ENCODE assay signal across 7 mouse cellular contexts in genomic region chr5:32742149-32742548, GRCm38 (mm10). TPM values are rescaled to one million over a fixed set of nuclear protein-coding genes. Genes with fewer than 3 reads are reported as not detected.
A peak's percentile ranks its signal among the peaks of the same experiment; 100 is the strongest.
DNase-seq lines count a peak whose midpoint lies in the region; ATAC-seq and TF ChIP-seq lines count a peak whose summit lies in the region.

No protein-coding gene starts in this region.

- peak; percentile 79 to 86 for DNase-seq in layer of hippocampus, adult 8-10 months (ENCODE audit: low spot score in 2 of 2)
- peak; percentile 59 to 64 for DNase-seq in lung, postnatal 4 days
- peak; percentile 72 for DNase-seq in telencephalon, adult 2 months (ENCODE audit: low read depth, low spot score)

- no peak for TF ChIP-seq EP300 in ES-Bruce4 (IDR thresholded peaks at IDR 0.05; ENCODE audit: insufficient read depth, low read depth, low read length)

- no peak overlapping the region for H3K4me2 ChIP-seq in forebrain, embryonic 12.5 days
- H3K4me2 ChIP-seq in heart, embryonic 11.5 days: no peak overlapping the region

- no peaks in the 10 kb centered on the region for H3K4me1 ChIP-seq in ES-Bruce4 (ENCODE audit: control insufficient read depth, insufficient read depth, low read length)
- peaks cover 2% of the 10 kb centered on the region; the same call in 1 of the 2 replicates for H3K4me1 ChIP-seq in bone marrow, adult 2 months (ENCODE audit: control insufficient read depth, insufficient read depth, low read length)
- peaks cover 33% of the 10 kb centered on the region for H3K4me1 ChIP-seq in forebrain, embryonic 12.5 days
- H3K4me1 ChIP-seq in heart, embryonic 11.5 days (ENCODE audit: control insufficient read depth, insufficient read depth, low read length): peaks cover 17% of the 10 kb centered on the region

- TF ChIP-seq POLR2A in ES-Bruce4 (IDR thresholded peaks at IDR 0.05; ENCODE audit: insufficient read depth, low read length): no peak
- TF ChIP-seq POLR2A in bone marrow, adult 2 months (IDR thresholded peaks at IDR 0.05; ENCODE audit: borderline replicate concordance, control insufficient read depth, low read depth, low read length): no peak

- no peak overlapping the region for H3K27ac ChIP-seq in ES-Bruce4 (ENCODE audit: insufficient read depth, low read length)
- H3K27ac ChIP-seq in bone marrow, adult 2 months (ENCODE audit: control insufficient read depth, insufficient read depth, low read depth, low read length, poor library complexity): 0 out of 2 replicates have a peak overlapping the region, but pooled peaks have one; percentile 22
- H3K27ac ChIP-seq in forebrain, embryonic 12.5 days: peak overlapping the region; percentile 37; the same call in 1 of the 2 replicates
- no peak overlapping the region for H3K27ac ChIP-seq in heart, embryonic 11.5 days (ENCODE audit: low read depth, low read length)

- no peak; the same call in 1 of the 2 replicates for ATAC-seq in forebrain, embryonic 12.5 days (ENCODE audit: low FRiP score)
- ATAC-seq in heart, embryonic 11.5 days (replicated peaks; ENCODE audit: insufficient number of reproducible peaks, low FRiP score, low TSS enrichment): no peak

- H3K9me3 ChIP-seq in ES-Bruce4 (replicated peaks; ENCODE audit: control insufficient read depth, insufficient read depth, low read length, poor library complexity, severe bottlenecking): no peaks in the 10 kb centered on the region
- H3K9me3 ChIP-seq in forebrain, embryonic 12.5 days: no peaks in the 10 kb centered on the region
- no peaks in the 10 kb centered on the region for H3K9me3 ChIP-seq in heart, embryonic 11.5 days (replicated peaks; ENCODE audit: control insufficient read depth, low read length)

- no peaks in the 10 kb centered on the region for H3K27me3 ChIP-seq in ES-Bruce4 (ENCODE audit: control insufficient read depth, insufficient read depth, low read length, poor library complexity, severe bottlenecking)
- no peaks in the 10 kb centered on the region for H3K27me3 ChIP-seq in forebrain, embryonic 12.5 days
- no peaks in the 10 kb centered on the region for H3K27me3 ChIP-seq in heart, embryonic 11.5 days (ENCODE audit: control insufficient read depth, insufficient read depth, low read length)

- 25% methylated on average over 9 of the region's 9 CpGs for WGBS in bone marrow, adult 2 months
- WGBS in forebrain, embryonic 12.5 days: 44% methylated on average over 9 of the region's 9 CpGs
- WGBS in heart, embryonic 11.5 days (ENCODE audit: insufficient replicate concordance): 66% methylated on average over 9 of the region's 9 CpGs

- no peak overlapping the region for H3K9ac ChIP-seq in ES-Bruce4 (ENCODE audit: low read depth, poor library complexity, severe bottlenecking)
- no peak overlapping the region for H3K9ac ChIP-seq in forebrain, embryonic 12.5 days
- H3K9ac ChIP-seq in heart, embryonic 11.5 days (ENCODE audit: low read depth, low read length): no peak overlapping the region

- H3K4me3 ChIP-seq in ES-Bruce4 (ENCODE audit: low read depth, low read length): no peak overlapping the region
- H3K4me3 ChIP-seq in bone marrow, adult 2 months (replicated peaks; ENCODE audit: control insufficient read depth, low read depth, low read length): no peak overlapping the region
- no peak overlapping the region for H3K4me3 ChIP-seq in forebrain, embryonic 12.5 days (replicated peaks)
- no peak overlapping the region for H3K4me3 ChIP-seq in heart, embryonic 11.5 days (ENCODE audit: low read depth, low read length)

- no peaks in the 10 kb centered on the region for H3K36me3 ChIP-seq in ES-Bruce4 (ENCODE audit: control insufficient read depth, insufficient read depth, low read length, poor library complexity, severe bottlenecking)
- peaks cover 4% of the 10 kb centered on the region; the same call in 1 of the 2 replicates for H3K36me3 ChIP-seq in forebrain, embryonic 12.5 days (replicated peaks)
- 0 out of 2 replicates have a peak, but pooled peaks cover 2% of the 10 kb centered on the region for H3K36me3 ChIP-seq in heart, embryonic 11.5 days (ENCODE audit: control insufficient read depth, insufficient read depth, low read length)

- TF ChIP-seq CTCF in ES-Bruce4 (IDR thresholded peaks at IDR 0.05; ENCODE audit: low read depth, low read length): peak; percentile 50
- TF ChIP-seq CTCF in bone marrow, adult 2 months (IDR thresholded peaks at IDR 0.05; ENCODE audit: control insufficient read depth, insufficient read depth, low read length): peak; percentile 42; the same call in 1 of the 2 replicates

RNA-seq across cellular contexts. Expression of gene Pisd, which starts 43.3 kb away (rescaled TPM):
- polyA plus RNA-seq in ES-Bruce4 (2011; ENCODE audit: insufficient read depth, insufficient read length, low read depth, missing spikeins): 59.0 and 65.7 TPM in 2 replicates
- polyA plus RNA-seq in bone marrow, adult 2 months (2011; ENCODE audit: insufficient read depth, insufficient read length, low replicate concordance, missing spikeins): 13.4 and 30.1 TPM in 2 replicates
- polyA plus RNA-seq in forebrain, embryonic 12.5 days (2016; fragmentation: Nextera tagmentation; extraction: Ambion mirVana): 70.6 and 70.7 TPM in 2 replicates
- total RNA-seq in layer of hippocampus, adult 8-10 months (2022): 10 to 100 TPM; 60.9 to 65.6 (median 65.0) TPM
- 45.5 and 53.1 TPM in 2 replicates for polyA plus RNA-seq in heart, embryonic 11.5 days (2014; fragmentation: Nextera tagmentation; extraction: Ambion mirVana)

Comparison
In these comparisons a context has a peak if more than half of its experiments do, and no peak if none do; other contexts are left out.
1. H3K27ac ChIP-seq: peak in bone marrow, adult 2 months (single experiment) and forebrain, embryonic 12.5 days (single experiment); none in ES-Bruce4 (single experiment) and heart, embryonic 11.5 days (single experiment).
2. Peak in every context shown above with its lines, with median percentiles within 50 percentile points of each other: DNase-seq.